Mouse (Mus musculus): ENCODE results near the gene Btbd9.

GRCm38 (mm10) chr17:30481766-30482165, 94.5 kb downstream of the Btbd9 start:
- TF ChIP-seq POLR2AphosphoS2 (IDR thresholded peaks at IDR 0.05; ENCODE audit: insufficient read length, low read depth) (no peak), POLR2A (IDR thresholded peaks at IDR 0.05; ENCODE audit: insufficient read length, low read depth) (no peak), MAX (IDR thresholded peaks at IDR 0.05; ENCODE audit: low read depth) (no peak), TCF12 (IDR thresholded peaks at IDR 0.05; ENCODE audit: insufficient read depth, poor library complexity, severe bottlenecking) (no peak)
